Mouse (Mus musculus) lung, postnatal 14 days (tissue): ENCODE measurements around the gene Zswim3.
A peak's percentile ranks its signal among the peaks of the same experiment; 100 is the strongest.
"Not testable (repeated sequence)": the region's sequence is repeated elsewhere in the genome, so short reads cannot be mapped to it uniquely, and the experiment has no call there.

Experiments
- DNase-seq: peaks from one replicate; pipeline ENCODE4 v3.0.0; 2021

Zswim3 gene

GRCm38 (mm10) chr2:164815348-164815747, 10.4 kb downstream of the Zswim3 start:
- no peak for DNase-seq

GRCm38 (mm10) chr2:164815821-164816220, 10.9 kb downstream of the Zswim3 start:
- DNase-seq, result no peak

- no peak for DNase-seq
These were observed 12.3 kb downstream of the Zswim3 start for GRCm38 (mm10) chr2:164817206-164817605.

GRCm38 (mm10) chr2:164817703-164818102, 12.8 kb downstream of the Zswim3 start:
- no peak for DNase-seq

GRCm38 (mm10) chr2:164821060-164821459, 16.2 kb downstream of the Zswim3 start:
- no peak for DNase-seq

- peak; percentile 100 for DNase-seq
These were observed 17.8 kb downstream of the Zswim3 start, which contains the start of gene Zswim1 for GRCm38 (mm10) chr2:164822636-164823165. Zswim1 (plus strand) TSS chr2:164822686.

GRCm38 (mm10) chr2:164823181-164823585, 18.3 kb downstream of the Zswim3 start:
- no peak for DNase-seq

GRCm38 (mm10) chr2:164823969-164824368, 19.1 kb downstream of the Zswim3 start:
- no peak for DNase-seq

GRCm38 (mm10) chr2:164825521-164825920, 20.6 kb downstream of the Zswim3 start:
- no peak for DNase-seq

GRCm38 (mm10) chr2:164827146-164827850, 22.4 kb downstream of the Zswim3 start:
- DNase-seq, result no peak

- no peak for DNase-seq
These were observed 23.5 kb downstream of the Zswim3 start, which contains the start of gene Spata25 for GRCm38 (mm10) chr2:164828437-164828836. Spata25 (minus strand) TSS chr2:164828537.

GRCm38 (mm10) chr2:164829090-164829489, 24.2 kb downstream of the Zswim3 start:
- no peak for DNase-seq

- DNase-seq, result no peak
These were observed 26.1 kb downstream of the Zswim3 start for GRCm38 (mm10) chr2:164831029-164831428.

- DNase-seq, result no peak
These were observed 27.3 kb downstream of the Zswim3 start for GRCm38 (mm10) chr2:164832032-164832747.

GRCm38 (mm10) chr2:164832748-164833301, 27.9 kb downstream of the Zswim3 start, which contains the start of gene Ctsa:
Ctsa (plus strand) TSS chr2:164832873.
- DNase-seq, result peak; percentile 80

- peak; percentile 92 for DNase-seq
These were observed 28.5 kb downstream of the Zswim3 start, which contains the start of gene Neurl2 for GRCm38 (mm10) chr2:164833314-164833959. Neurl2 (minus strand) TSS chr2:164833456.

- DNase-seq, result no peak
These were observed 29.6 kb downstream of the Zswim3 start for GRCm38 (mm10) chr2:164834531-164834930.

- no peak for DNase-seq
These were observed 30.3 kb downstream of the Zswim3 start for GRCm38 (mm10) chr2:164835164-164835563.

GRCm38 (mm10) chr2:164845782-164846181, 40.9 kb downstream of the Zswim3 start:
- DNase-seq, result no peak

- DNase-seq, result no peak
These were observed 45.2 kb downstream of the Zswim3 start for GRCm38 (mm10) chr2:164850061-164850460.

GRCm38 (mm10) chr2:164855572-164855971, 50.7 kb downstream of the Zswim3 start:
- not testable (repeated sequence) for DNase-seq

GRCm38 (mm10) chr2:164856309-164857100, 51.6 kb downstream of the Zswim3 start:
- DNase-seq, result no peak
